Mouse (Mus musculus) olfactory bulb, adult 2 months (tissue): ENCODE results near the gene Mthfd2l.

Experiments
- CTCF ChIP-seq: fragments of 200-500 bp; IDR thresholded peaks from 2 replicates; pipeline ENCODE4 v1.5.1; 2012; ENCODE audit warnings: low read depth, mild to moderate bottlenecking, low read length, moderate library complexity; ENCODE audit not compliant: insufficient read depth
- POLR2A ChIP-seq: fragments of 200-500 bp; IDR thresholded peaks from 2 replicates; pipeline ENCODE4 v1.6.1; 2012; ENCODE audit warnings: mild to moderate bottlenecking, low read depth, low read length, moderate library complexity; ENCODE audit not compliant: insufficient read depth

DNA sequence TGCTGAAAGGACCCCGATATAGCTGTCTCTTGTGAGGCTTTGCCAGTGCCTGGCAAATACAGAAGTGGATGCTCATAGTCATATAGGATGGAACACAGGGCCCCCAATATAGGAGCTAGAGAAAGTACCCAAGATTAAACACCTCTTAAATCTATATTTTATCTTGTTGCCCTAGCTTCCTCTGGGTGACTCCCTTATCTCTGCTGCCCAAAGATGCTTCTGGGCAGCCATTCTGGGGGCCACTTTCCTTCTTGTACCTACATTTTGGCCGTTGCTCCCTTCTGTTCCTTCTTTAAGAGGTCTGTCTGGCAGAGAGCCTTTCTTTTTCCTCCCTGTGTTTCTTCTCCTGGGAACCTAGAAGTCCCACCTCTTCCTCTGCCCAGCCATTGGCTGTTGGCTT lies 14.5 kb downstream of the Mthfd2l start:
- TF ChIP-seq CTCF (no peak), POLR2A (no peak)
